Mouse (Mus musculus) heart, adult 2 months (tissue): ENCODE measurements around the gene Vps26c. TPM values are rescaled to one million over a fixed set of nuclear protein-coding genes. Genes with fewer than 3 reads are reported as not detected.

Experiments
- DNase-seq, 2 experiments: peaks; one replicate each; pipeline ENCODE4 v3.0.0; 2021
- H3K27ac ChIP-seq: fragments of 200-600 bp; 2 replicates; pipeline ENCODE4 v1.8.1; 2022
- H3K27me3 ChIP-seq: fragments of 200-500 bp; 2 replicates; pipeline ENCODE4 v1.6.1; 2012; ENCODE audit warnings: mild to moderate bottlenecking, low read length, inconsistent platforms, mixed read lengths; ENCODE audit not compliant: control insufficient read depth, insufficient read depth
- H3K36me3 ChIP-seq: fragments of 200-500 bp; 2 replicates; pipeline ENCODE4 v1.6.1; 2012; ENCODE audit warnings: low read length, inconsistent platforms; ENCODE audit not compliant: control insufficient read depth, insufficient read depth
- H3K4me1 ChIP-seq: fragments of 200-500 bp; 2 replicates; pipeline ENCODE4 v1.6.1; 2011; ENCODE audit warnings: low read length; ENCODE audit not compliant: control insufficient read depth, insufficient read depth
- H3K4me3 ChIP-seq: fragments of 200-600 bp; 2 replicates; pipeline ENCODE4 v1.8.1; 2022
- H3K79me2 ChIP-seq: fragments of 200-500 bp; replicated peaks from 2 replicates; pipeline ENCODE4 v1.6.1; 2012; ENCODE audit warnings: mild to moderate bottlenecking, inconsistent platforms, low read length, moderate library complexity, mixed read lengths; ENCODE audit not compliant: control insufficient read depth, insufficient read depth
- H3K9ac ChIP-seq: fragments of 200-500 bp; 2 replicates; pipeline ENCODE4 v1.6.1; 2012; ENCODE audit warnings: low read depth, mild to moderate bottlenecking, control low read depth, inconsistent platforms, low read length, mixed read lengths
- CTCF ChIP-seq: fragments of 200-600 bp; IDR thresholded peaks from 2 replicates; pipeline ENCODE4 v1.8.1; 2022; ENCODE audit warnings: antibody characterized with exemption, mild to moderate bottlenecking, moderate library complexity
- EP300 ChIP-seq: fragments of 200-500 bp; IDR thresholded peaks from 2 replicates; pipeline ENCODE4 v1.6.1; 2011; ENCODE audit warnings: low read depth, low read length, control low read depth; ENCODE audit not compliant: insufficient read depth
- POLR2A ChIP-seq: fragments of 200-500 bp; IDR thresholded peaks from 2 replicates; pipeline ENCODE4 v1.6.1; 2011; ENCODE audit warnings: mild to moderate bottlenecking, low read depth, low read length, control low read depth; ENCODE audit not compliant: insufficient read depth
- WGBS: fragments of 180-500 bp; shearing (Covaris S2); methylation state at CpG from one replicate; pipeline ENCODE4 v1.1.7; 2018; 5-methylcytosine and 5-hydroxymethylcytosine counted together
- intact Hi-C: fragments of 180-260 bp; cut with DNase I; formaldehyde crosslinking; loops from one replicate; pipeline ENCODE4 v1.15.1; 2025
- polyA plus RNA-seq: library from polyadenylated mRNA; depleted of rRNA; stranded (reverse); fragments of >200 nt; gene quantifications from 2 replicates; pipeline ENCODE4 v1.2.3, GENCODE M21; 2012; rRNA removed
- total RNA-seq, 2 experiments: library from RNA; stranded (reverse); gene quantifications; 2 replicates each; pipeline ENCODE4 v1.2.3; 2021

Gene Vps26c
- total and polyA plus RNA-seq, 3 experiments: 21.8 to 25.7 (median 22.1) TPM

GRCm38 (mm10) chr16:94454146-94454545 is 72.5 kb downstream of the Vps26c start:
- Histone ChIP-seq H3K79me2 (no peaks in the 10 kb centered on the region), H3K27me3 (no peaks in the 10 kb centered on the region), H3K4me1 (no peaks in the 10 kb centered on the region), H3K9ac (no peak overlapping the region), H3K4me3 (no peak overlapping the region), H3K36me3 (no peaks in the 10 kb centered on the region; the same call in 1 of the 2 replicates), H3K27ac (no peak overlapping the region)
- 71% methylated on average over 4 of the region's 4 CpGs for WGBS
- intact Hi-C loops: no loop called here
- TF ChIP-seq EP300: no peak
- no peak for DNase-seq

DNA sequence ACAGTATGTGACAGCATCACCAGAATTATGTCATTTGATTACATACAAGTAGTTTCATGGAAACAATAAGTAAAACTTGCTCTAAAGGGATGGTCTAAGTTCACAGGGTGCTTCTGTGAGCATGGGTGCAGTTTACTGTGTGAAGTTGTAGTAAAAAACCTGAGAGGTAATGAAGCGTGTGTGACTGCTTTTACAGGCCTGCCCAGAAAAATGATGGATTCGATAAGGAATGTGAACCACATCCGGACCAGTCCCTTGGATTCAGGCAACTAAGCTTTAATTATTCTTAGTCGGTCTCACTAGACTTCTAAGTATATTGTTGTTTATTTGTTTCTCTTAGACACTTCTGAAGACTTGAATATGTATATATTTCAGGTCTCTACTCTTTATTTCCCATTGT is 73.9 kb downstream of the Vps26c start:
- Histone ChIP-seq H3K36me3 (no peaks in the 10 kb centered on the region; the same call in 1 of the 2 replicates), H3K79me2 (no peaks in the 10 kb centered on the region), H3K27ac (no peak overlapping the region), H3K4me3 (no peak overlapping the region), H3K27me3 (no peaks in the 10 kb centered on the region), H3K9ac (no peak overlapping the region), H3K4me1 (no peaks in the 10 kb centered on the region)
- TF ChIP-seq EP300 (no peak), POLR2A (no peak), CTCF (no peak)
- intact Hi-C loops: no loop called here
- no peak for DNase-seq
- WGBS: 67% methylated on average over 4 of the region's 4 CpGs

- Histone ChIP-seq H3K79me2 (no peaks in the 10 kb centered on the region; the same call in 1 of the 2 replicates), H3K9ac (no peak overlapping the region), H3K27ac (no peak overlapping the region), H3K4me3 (no peak overlapping the region), H3K4me1 (no peaks in the 10 kb centered on the region), H3K36me3 (no peaks in the 10 kb centered on the region; the same call in 1 of the 2 replicates), H3K27me3 (no peaks in the 10 kb centered on the region)
- intact Hi-C loops: no loop called here
- WGBS: 85% methylated on average over 11 of the region's 11 CpGs
- no peak for DNase-seq
- TF ChIP-seq EP300: no peak
- no peak for TF ChIP-seq CTCF
- TF ChIP-seq POLR2A: no peak
These were observed 74.8 kb downstream of the Vps26c start for GRCm38 (mm10) chr16:94451545-94452488.

- DNase-seq: no peak
- no peaks in the 10 kb centered on the region for H3K27me3 ChIP-seq
- no peaks in the 10 kb centered on the region; the same call in 1 of the 2 replicates for H3K36me3 ChIP-seq
- no peak overlapping the region for H3K9ac ChIP-seq
- 94% methylated on average over 7 of the region's 7 CpGs for WGBS
- TF ChIP-seq EP300 (no peak), CTCF (no peak), POLR2A (no peak)
- intact Hi-C loops: no loop called here
- no peak overlapping the region for H3K27ac ChIP-seq
- no peak overlapping the region for H3K4me3 ChIP-seq
- no peaks in the 10 kb centered on the region for H3K4me1 ChIP-seq
- no peaks in the 10 kb centered on the region; the same call in 1 of the 2 replicates for H3K79me2 ChIP-seq
These were observed 77.0 kb downstream of the Vps26c start for GRCm38 (mm10) chr16:94449632-94450031.

GRCm38 (mm10) chr16:94449151-94449550 is 77.5 kb downstream of the Vps26c start:
- no peaks in the 10 kb centered on the region for H3K4me1 ChIP-seq
- H3K9ac ChIP-seq: no peak overlapping the region
- 75% methylated on average over 8 of the region's 8 CpGs for WGBS
- H3K4me3 ChIP-seq: no peak overlapping the region
- no peaks in the 10 kb centered on the region; the same call in 1 of the 2 replicates for H3K79me2 ChIP-seq
- H3K27me3 ChIP-seq: no peaks in the 10 kb centered on the region
- intact Hi-C loops: no loop called here
- no peaks in the 10 kb centered on the region; the same call in 1 of the 2 replicates for H3K36me3 ChIP-seq
- no peak overlapping the region for H3K27ac ChIP-seq
- no peak for DNase-seq
- TF ChIP-seq CTCF (peak; percentile 28), EP300 (no peak)

Other genes with a start within 250 kb of the Vps26c start
- 1 to 10 TPM; 5.4 to 5.5 TPM for gene Hlcs, start 213.3 kb downstream of the Vps26c start, total RNA-seq
- 4.3 and 4.4 TPM in 2 replicates for gene Hlcs, start 213.3 kb downstream of the Vps26c start, polyA plus RNA-seq
- 1 to 10 TPM; 3.9 to 5.1 TPM for gene Ripply3, start 198.4 kb downstream of the Vps26c start, total RNA-seq
- gene Ripply3, start 198.4 kb downstream of the Vps26c start, polyA plus RNA-seq: 2.9 and 5.1 TPM in 2 replicates
- gene Ttc3, start 156.2 kb downstream of the Vps26c start, total RNA-seq: 10 to 100 TPM; 77.6 to 85.5 TPM
- gene Ttc3, start 156.2 kb downstream of the Vps26c start, polyA plus RNA-seq: 26.0 and 43.2 TPM in 2 replicates
- gene Pigp, start 155.0 kb downstream of the Vps26c start, total RNA-seq: 100 to 1,000 TPM; 101 to 113 TPM
- gene Pigp, start 155.0 kb downstream of the Vps26c start, polyA plus RNA-seq: 49.4 and 86.4 TPM in 2 replicates
- gene Dyrk1a, start 43.2 kb upstream of the Vps26c start, total RNA-seq: 10 to 100 TPM; 74.0 to 80.5 TPM
- gene Dyrk1a, start 43.2 kb upstream of the Vps26c start, polyA plus RNA-seq: 28.2 and 44.8 TPM in 2 replicates